Mouse (Mus musculus): ENCODE results near the gene Znrf3. TPM values are rescaled to one million over a fixed set of nuclear protein-coding genes. Genes with fewer than 3 reads are reported as not detected.

Znrf3 gene
- polyA plus RNA-seq, 1 experiment, result 2.0 TPM

DNA sequence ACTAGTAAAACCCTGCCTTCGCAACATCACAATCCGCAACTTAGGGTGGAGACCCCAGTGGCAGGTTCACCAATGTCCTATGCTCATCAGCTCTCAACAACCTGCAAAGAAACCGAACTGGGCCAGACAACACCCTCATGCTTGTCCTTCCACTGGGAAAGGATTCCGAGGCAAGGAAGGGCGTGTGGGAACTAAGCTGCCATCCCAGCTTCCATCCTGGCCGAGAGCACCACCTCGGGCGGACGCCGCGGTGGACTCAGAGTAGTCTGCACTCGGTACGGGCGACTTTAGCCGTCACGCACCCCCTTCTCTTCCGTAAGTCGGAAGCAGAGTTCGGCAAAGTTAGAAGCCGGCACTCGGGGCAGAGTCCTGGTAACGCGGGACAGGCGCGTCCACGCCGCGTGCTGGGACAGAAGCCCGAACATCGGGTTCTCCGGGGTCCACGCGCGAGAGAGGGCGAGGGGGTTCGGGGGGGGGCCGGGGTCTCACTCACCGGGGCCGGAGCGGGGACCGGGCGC, 183.6 kb downstream of the Znrf3 start:
- WGBS, result 2% methylated on average over 42 of the region's 42 CpGs
- TF ChIP-seq POLR2A (IDR thresholded peaks at IDR 0.05; ENCODE audit: borderline replicate concordance, control insufficient read depth, low read depth, low read length) (no peak), CTCF (IDR thresholded peaks at IDR 0.05; ENCODE audit: control insufficient read depth, insufficient read depth, low read length) (no peak)
- Histone ChIP-seq H3K4me1 (ENCODE audit: control insufficient read depth, insufficient read depth, low read length) (no peaks in the 10 kb centered on the region; the same call in 1 of the 2 replicates), H3K4me3 (replicated peaks; ENCODE audit: control insufficient read depth, low read depth, low read length) (peak overlapping the region; percentile 64), H3K27ac (ENCODE audit: control insufficient read depth, insufficient read depth, low read depth, low read length, poor library complexity) (no peak overlapping the region)

DNA sequence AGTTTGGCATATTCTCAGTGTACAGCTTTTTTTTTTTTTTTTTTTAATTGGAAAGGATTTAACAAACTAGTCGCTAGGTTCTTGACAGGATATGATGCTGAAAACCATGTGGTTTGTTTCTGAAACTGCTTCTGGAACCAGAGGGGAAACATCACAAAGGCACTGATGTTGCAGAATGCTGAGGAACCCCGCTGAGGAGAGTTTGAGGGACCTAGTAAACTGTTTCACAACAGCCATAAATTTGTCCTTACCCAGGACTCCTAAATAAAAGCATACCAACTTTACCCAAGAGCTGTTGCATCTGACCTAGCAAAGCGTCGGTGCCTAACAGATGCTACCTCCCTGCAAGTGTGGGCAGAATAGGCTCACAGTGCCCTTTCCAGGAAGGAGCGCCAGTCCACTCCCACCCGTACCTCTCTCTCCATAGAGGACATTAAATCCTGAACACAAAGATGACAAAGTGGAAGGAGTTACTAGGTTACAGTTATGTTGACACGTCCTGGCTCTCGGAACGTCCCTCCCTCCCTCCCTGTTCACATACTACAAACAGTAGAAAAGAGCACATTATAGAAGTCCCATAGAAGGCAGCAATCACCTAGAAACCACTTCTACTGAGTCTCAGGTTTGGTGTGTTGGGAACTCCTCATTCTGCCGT, 184.6 kb downstream of the Znrf3 start:
- Histone ChIP-seq H3K4me3 (replicated peaks; ENCODE audit: control insufficient read depth, low read depth, low read length) (no peak overlapping the region), H3K27ac (ENCODE audit: control insufficient read depth, insufficient read depth, low read depth, low read length, poor library complexity) (no peak overlapping the region), H3K4me1 (ENCODE audit: control insufficient read depth, insufficient read depth, low read length) (no peaks in the 10 kb centered on the region; the same call in 1 of the 2 replicates)
- WGBS, result 15% methylated on average over 10 of the region's 10 CpGs
- TF ChIP-seq POLR2A (IDR thresholded peaks at IDR 0.05; ENCODE audit: borderline replicate concordance, control insufficient read depth, low read depth, low read length) (no peak), CTCF (IDR thresholded peaks at IDR 0.05; ENCODE audit: control insufficient read depth, insufficient read depth, low read length) (no peak)

DNA sequence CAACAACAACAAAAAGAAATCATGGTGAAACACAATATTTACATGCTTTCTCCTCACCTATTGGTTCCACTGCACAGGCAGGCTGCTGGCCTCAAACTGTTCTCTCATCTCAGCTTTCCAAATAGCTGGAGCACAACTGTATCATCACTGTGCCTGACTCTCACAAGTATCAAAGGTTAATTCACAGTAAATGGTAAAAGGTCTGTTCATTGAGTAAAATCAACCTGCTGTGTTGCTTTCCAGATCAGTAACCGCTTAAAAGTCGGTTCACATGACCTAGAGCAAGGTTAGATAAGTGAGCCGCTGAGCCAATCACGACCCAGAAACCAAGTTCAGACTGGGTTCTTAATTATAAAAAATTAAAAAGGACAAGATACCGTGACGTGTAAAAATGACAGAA, 186.6 kb downstream of the Znrf3 start:
- WGBS, result 84% methylated on average over 6 of the region's 6 CpGs
- H3K4me3 ChIP-seq (replicated peaks; ENCODE audit: control insufficient read depth, low read depth, low read length), result no peak overlapping the region
- H3K27ac ChIP-seq (ENCODE audit: control insufficient read depth, insufficient read depth, low read depth, low read length, poor library complexity), result no peak overlapping the region
- TF ChIP-seq POLR2A (IDR thresholded peaks at IDR 0.05; ENCODE audit: borderline replicate concordance, control insufficient read depth, low read depth, low read length) (no peak), CTCF (IDR thresholded peaks at IDR 0.05; ENCODE audit: control insufficient read depth, insufficient read depth, low read length) (no peak)
- H3K4me1 ChIP-seq (ENCODE audit: control insufficient read depth, insufficient read depth, low read length), result no peaks in the 10 kb centered on the region; the same call in 1 of the 2 replicates

GRCm38 (mm10) chr11:5257151-5257862, 187.3 kb downstream of the Znrf3 start:
- TF ChIP-seq CTCF (IDR thresholded peaks at IDR 0.05; ENCODE audit: control insufficient read depth, insufficient read depth, low read length), result no peak
- Histone ChIP-seq H3K27ac (ENCODE audit: control insufficient read depth, insufficient read depth, low read depth, low read length, poor library complexity) (no peak overlapping the region), H3K4me1 (ENCODE audit: control insufficient read depth, insufficient read depth, low read length) (no peaks in the 10 kb centered on the region; the same call in 1 of the 2 replicates), H3K4me3 (replicated peaks; ENCODE audit: control insufficient read depth, low read depth, low read length) (no peak overlapping the region)
- 68% methylated on average over 13 of the region's 13 CpGs for WGBS

DNA sequence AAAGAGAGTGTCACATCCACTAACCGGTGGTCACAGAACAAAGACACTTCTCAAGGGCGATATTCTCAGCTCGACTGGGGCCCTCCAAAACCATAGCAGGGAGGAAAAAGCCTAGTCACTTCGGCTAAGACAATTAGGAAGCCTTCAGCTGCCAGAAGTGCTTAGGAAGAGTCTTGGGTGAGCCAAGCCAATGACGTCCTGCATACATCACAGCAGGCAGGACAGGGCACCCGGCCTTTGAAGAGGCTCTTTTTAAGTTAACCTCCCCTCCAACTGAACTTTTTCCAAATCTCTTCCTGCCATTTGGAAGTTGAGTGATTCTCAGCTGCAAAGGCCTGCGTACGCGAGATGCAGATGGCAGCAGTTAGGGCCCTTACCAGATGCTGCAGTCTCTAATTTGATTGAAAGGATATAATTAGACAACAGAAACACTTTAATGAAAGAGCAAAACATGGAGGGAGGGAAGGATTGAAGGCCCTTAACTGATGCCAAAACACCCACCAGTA, 189.1 kb downstream of the Znrf3 start:
- WGBS, result 81% methylated on average over 9 of the region's 9 CpGs
- no peak for TF ChIP-seq POLR2A (IDR thresholded peaks at IDR 0.05; ENCODE audit: borderline replicate concordance, control insufficient read depth, low read depth, low read length)
- no peak for TF ChIP-seq CTCF (IDR thresholded peaks at IDR 0.05; ENCODE audit: control insufficient read depth, insufficient read depth, low read length)
- Histone ChIP-seq H3K4me1 (ENCODE audit: control insufficient read depth, insufficient read depth, low read length) (no peaks in the 10 kb centered on the region; the same call in 1 of the 2 replicates), H3K4me3 (replicated peaks; ENCODE audit: control insufficient read depth, low read depth, low read length) (no peak overlapping the region), H3K27ac (ENCODE audit: control insufficient read depth, insufficient read depth, low read depth, low read length, poor library complexity) (no peak overlapping the region)

DNA sequence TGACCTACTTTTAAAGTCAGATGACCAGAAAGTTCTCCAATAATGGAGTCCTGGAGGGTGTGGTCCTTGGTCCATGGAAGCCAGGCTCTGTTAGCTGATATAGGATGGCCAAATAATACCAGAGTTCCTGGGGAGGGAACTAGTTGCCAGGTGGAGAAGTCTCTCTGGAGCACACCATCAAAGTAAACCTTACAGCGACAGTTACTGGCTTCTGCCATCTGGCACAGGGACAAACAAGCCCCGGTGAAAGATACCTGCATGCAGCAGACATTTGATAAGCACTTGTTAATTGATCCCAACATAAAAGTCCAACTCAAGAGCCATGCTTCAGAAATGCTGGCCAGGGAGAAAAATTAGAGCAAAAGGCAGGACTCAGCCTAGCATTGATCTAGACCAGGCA, 190.6 kb downstream of the Znrf3 start:
- no peak for TF ChIP-seq CTCF (IDR thresholded peaks at IDR 0.05; ENCODE audit: control insufficient read depth, insufficient read depth, low read length)
- no peak for TF ChIP-seq POLR2A (IDR thresholded peaks at IDR 0.05; ENCODE audit: borderline replicate concordance, control insufficient read depth, low read depth, low read length)
- H3K4me1 ChIP-seq (ENCODE audit: control insufficient read depth, insufficient read depth, low read length), result no peaks in the 10 kb centered on the region; the same call in 1 of the 2 replicates
- no peak overlapping the region for H3K27ac ChIP-seq (ENCODE audit: control insufficient read depth, insufficient read depth, low read depth, low read length, poor library complexity)
- H3K4me3 ChIP-seq (replicated peaks; ENCODE audit: control insufficient read depth, low read depth, low read length), result no peak overlapping the region
- 44% methylated on average over 2 of the region's 2 CpGs for WGBS

DNA sequence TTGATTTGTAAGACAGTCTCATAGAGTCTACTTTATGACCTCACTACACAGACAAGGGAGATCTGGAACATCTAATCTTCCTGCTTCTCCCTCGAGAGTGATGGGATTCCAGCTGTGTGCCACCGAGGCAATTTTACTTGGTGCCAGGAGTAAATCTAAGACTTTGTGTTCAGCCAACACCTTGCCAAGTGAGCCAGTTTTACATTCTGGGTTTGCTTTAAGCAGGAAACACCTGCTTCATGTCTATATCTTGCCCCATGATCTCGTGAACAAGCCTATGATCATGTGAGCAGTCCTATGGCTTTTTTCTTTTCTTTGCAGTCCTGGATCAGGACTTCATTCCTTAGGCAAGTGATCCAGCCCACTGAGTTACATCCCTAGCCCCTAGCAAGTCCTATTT, 191.1 kb downstream of the Znrf3 start:
- no peak overlapping the region for H3K27ac ChIP-seq (ENCODE audit: control insufficient read depth, insufficient read depth, low read depth, low read length, poor library complexity)
- no peak for TF ChIP-seq CTCF (IDR thresholded peaks at IDR 0.05; ENCODE audit: control insufficient read depth, insufficient read depth, low read length)
- no peak for TF ChIP-seq POLR2A (IDR thresholded peaks at IDR 0.05; ENCODE audit: borderline replicate concordance, control insufficient read depth, low read depth, low read length)
- no peak overlapping the region for H3K4me3 ChIP-seq (replicated peaks; ENCODE audit: control insufficient read depth, low read depth, low read length)
- WGBS, result 12% methylated on average over 3 of the region's 3 CpGs
- no peaks in the 10 kb centered on the region; the same call in 1 of the 2 replicates for H3K4me1 ChIP-seq (ENCODE audit: control insufficient read depth, insufficient read depth, low read length)

DNA sequence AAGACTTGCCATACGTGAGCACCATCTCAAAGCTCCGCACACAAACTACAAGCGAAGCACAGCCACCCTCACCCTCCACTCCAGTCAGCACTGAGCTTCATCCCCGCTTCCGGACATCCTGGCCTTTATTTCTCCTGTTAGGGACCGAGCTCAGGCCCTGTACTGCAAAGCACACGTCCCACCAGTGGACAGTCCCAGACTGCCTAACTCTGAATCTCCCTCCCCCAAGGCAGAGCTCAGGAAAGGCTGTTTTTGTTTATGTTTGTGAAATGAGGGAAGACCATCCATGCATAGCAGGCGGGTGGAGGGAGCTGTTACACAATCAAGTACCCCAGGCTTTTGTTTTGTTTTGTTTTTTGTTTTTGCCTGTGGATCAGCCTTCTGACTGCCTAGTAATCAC, 191.9 kb downstream of the Znrf3 start:
- H3K4me1 ChIP-seq (ENCODE audit: control insufficient read depth, insufficient read depth, low read length), result no peaks in the 10 kb centered on the region; the same call in 1 of the 2 replicates
- WGBS, result 83% methylated on average over 8 of the region's 8 CpGs
- H3K27ac ChIP-seq (ENCODE audit: control insufficient read depth, insufficient read depth, low read depth, low read length, poor library complexity), result no peak overlapping the region
- no peak overlapping the region for H3K4me3 ChIP-seq (replicated peaks; ENCODE audit: control insufficient read depth, low read depth, low read length)
- TF ChIP-seq CTCF (IDR thresholded peaks at IDR 0.05; ENCODE audit: control insufficient read depth, insufficient read depth, low read length) (no peak), POLR2A (IDR thresholded peaks at IDR 0.05; ENCODE audit: borderline replicate concordance, control insufficient read depth, low read depth, low read length) (no peak)

All from bone marrow, adult 2 months (tissue).